Mouse (Mus musculus) retina, embryonic 14.5 days (tissue): ENCODE results near the gene Nme7.

Experiments used
- DNase-seq: peaks from one replicate; pipeline ENCODE4 v3.0.0-alpha.2; 2015; ENCODE audit warnings: low spot score

The Nme7 gene

DNA sequence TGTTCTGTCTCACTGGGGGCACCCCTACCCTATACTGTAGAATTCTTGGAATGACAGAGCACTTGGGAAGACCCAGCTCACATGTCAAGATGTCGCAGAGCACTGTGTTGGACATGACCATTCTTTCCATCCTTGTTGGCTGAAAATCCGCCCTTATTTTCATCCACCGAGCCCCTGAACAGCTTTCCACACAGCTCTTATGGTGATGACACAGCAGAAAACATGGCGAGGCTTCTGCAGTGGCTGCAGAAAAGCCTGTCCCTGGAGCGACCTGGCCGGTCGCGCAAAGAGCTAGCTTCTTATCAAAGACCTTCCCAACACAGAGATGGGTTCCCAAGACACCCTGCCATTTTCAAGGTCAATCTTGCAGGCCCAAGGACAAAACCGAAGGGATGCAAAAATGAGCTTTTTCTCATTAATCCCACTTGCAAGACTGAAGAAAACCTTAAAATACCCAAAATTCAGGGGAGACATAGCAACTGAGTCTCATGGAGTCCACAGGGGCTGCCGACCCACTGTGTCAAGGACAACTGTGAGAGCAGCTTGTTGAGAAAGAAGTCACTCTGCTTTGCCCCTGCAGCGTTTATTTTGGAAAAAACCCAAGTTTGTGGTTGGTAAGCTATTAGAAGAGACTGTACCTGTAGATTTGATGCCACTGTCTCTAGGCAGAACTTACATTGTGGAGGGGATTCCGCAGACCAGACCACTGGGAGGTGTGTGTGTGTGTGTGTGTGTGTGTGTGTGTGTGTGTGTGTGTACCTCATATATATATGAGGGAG lies 155.4 kb downstream of the Nme7 start:
- no peak for DNase-seq

- no peak for DNase-seq
Measured at GRCm38 (mm10) chr1:164460921-164461697, 157.2 kb downstream of the Nme7 start.

DNA sequence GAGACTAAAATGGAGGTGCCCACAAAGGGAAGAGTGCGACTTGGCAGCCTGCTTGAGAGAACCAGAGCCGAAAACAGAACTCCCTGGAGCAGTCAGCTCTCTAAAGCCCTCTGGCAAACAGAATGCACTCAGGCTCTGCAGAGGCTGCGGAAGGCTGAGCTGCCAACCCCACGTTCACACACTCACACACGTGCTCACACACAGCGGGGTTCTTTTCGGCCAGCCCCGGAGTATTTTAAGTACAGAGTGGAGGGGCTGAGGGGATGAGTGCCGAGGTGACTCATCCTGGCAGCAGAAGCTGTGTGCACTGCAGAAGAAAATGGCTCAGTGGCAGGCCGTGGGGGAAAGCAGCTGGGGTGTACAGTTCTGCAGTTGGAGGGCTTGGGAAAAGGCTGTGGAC lies 157.8 kb downstream of the Nme7 start:
- peak; percentile 25 for DNase-seq

- DNase-seq, result no peak
Measured at GRCm38 (mm10) chr1:164467406-164467805, 163.5 kb downstream of the Nme7 start.

GRCm38 (mm10) chr1:164468329-164468728 lies 164.4 kb downstream of the Nme7 start:
- DNase-seq, result no peak

GRCm38 (mm10) chr1:164470985-164471384 lies 167.1 kb downstream of the Nme7 start:
- DNase-seq, result no peak

DNA sequence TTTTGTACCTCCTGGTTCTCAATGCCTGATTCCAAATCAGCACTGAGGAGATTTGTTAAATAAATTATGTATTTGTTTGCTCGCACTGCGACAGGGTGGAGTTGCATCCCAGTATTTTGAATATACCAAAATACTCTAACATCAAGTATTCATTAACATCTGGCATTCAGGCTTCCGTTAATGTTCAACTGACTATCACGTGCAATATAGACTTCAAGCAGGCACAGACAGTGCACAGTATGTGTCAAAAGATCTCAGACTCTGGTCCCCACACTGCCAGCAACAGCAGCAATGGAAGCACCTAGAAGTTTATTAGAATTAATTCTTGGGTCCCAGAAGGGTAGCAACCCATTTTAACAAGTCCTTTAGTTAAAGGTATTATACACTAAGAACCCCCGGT lies 167.7 kb downstream of the Nme7 start:
- no peak for DNase-seq

- no peak for DNase-seq
Measured at GRCm38 (mm10) chr1:164473398-164473797, 169.5 kb downstream of the Nme7 start.

GRCm38 (mm10) chr1:164474310-164474709 lies 170.4 kb downstream of the Nme7 start:
- DNase-seq, result no peak

DNA sequence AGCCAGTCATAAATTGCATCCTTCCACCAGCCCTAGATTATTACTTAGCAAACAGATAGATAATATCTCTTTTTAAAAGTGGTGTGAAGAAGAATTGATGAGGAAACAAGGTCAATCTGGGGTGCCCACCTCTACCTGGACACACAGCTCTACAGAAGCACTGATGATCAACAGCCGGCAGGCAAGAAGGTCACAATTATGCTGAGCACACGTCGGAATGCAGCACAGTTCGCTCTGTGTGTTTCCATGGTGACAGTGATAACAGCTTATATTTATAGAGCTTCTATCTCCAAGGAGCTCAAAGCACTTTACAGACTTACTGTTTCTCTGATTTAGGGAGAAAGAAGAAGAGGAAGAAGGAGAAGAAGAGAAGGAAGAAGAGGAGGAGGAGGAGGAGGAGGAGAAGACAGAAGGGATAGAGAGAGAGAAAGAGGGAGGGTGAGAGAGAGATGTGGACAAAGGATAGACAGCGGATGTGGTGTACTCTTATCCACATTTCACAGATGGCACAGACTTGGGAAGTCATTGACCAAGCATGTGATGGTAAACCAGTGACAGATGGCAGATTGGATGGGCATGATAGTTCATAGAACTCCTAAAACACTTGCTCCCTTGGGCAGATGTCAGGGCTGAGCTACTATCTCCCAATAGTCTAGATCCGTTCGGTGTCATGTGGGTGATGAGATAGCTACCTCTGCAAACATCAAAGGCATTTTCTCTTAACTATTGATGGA lies 171.0 kb downstream of the Nme7 start:
- no peak for DNase-seq

DNA sequence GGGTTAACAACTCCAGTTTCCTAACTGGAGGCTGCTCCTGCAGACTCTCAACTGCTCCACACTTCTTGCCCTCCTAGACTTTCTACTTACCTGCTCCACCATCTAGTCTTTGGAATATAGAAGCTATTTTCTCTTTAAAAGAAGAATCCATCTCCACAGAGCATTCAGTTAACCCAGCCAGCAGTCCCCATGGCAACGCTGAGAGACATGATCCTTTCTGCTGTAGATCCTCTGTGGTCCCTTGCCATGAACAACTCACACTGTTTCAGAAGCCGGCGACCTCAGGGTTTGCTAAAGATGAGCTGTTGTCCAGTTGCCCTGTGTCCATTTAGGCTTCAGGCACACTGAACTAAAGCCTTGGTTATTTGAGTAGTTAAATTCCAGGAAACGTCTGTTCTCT lies 172.0 kb downstream of the Nme7 start:
- DNase-seq, result no peak

GRCm38 (mm10) chr1:164480755-164481644 lies 177.1 kb downstream of the Nme7 start:
- DNase-seq, result no peak

DNA sequence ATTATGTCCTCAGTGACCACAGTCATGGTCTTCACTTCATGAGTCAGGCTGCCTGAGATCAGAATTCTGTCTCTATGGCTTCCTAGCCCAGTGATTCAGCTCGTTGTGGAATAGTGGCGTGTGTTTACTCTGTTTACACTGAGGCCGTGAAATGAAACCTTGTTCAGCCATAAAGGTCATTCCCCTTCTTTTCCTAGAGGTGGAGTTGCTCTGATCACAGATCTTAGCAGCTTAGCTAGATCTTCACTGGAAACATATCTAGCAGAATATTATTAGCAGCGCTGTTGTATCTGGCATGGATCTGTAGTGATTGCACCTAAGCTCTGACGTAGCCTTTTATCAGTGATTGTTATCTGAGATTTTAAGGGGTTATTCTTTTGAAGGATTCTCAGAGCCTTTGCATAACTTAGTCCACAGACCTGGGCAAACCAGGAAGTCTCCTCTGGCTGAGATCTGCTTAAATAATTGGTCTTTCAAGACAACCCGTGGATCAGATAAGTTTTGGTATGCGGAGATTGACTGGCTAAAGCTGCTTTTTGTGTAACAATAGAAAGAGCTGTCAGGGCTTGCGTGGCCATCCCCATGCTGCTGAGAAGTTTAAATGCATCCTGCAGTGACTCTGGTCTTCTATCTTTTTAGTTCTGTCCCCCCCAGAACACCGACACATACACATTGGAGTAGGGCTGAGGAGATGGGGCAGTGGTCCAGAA lies 177.9 kb downstream of the Nme7 start:
- DNase-seq, result no peak

- DNase-seq, result no peak
Measured at GRCm38 (mm10) chr1:164482833-164483232, 178.9 kb downstream of the Nme7 start.

DNA sequence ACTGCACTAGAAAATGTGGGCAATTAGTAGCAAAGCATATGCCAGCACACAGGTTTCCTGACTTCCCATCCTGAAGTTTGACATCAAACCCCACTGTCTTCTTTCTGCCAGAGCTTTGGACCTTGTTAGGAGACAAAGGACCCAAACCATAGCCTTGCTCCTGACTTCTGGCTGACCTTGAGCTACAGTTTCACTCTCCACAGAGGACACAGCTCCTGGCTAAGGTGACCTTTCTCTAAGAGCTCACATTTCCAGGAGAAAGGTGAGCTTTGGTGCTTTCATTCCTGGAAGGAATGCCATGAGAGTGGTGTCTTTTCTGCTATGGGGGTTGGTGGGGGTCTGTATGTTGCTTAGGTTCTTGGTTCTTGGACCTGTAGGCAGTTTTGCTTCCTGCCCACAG lies 179.8 kb downstream of the Nme7 start:
- DNase-seq, result no peak
